Mouse (Mus musculus) thymus, postnatal 14 days (tissue): Measurements from ENCODE around the gene Ppil6.

Experiments used
- DNase-seq: peaks from one replicate; pipeline ENCODE4 v3.0.0; 2021

The Ppil6 gene

DNA sequence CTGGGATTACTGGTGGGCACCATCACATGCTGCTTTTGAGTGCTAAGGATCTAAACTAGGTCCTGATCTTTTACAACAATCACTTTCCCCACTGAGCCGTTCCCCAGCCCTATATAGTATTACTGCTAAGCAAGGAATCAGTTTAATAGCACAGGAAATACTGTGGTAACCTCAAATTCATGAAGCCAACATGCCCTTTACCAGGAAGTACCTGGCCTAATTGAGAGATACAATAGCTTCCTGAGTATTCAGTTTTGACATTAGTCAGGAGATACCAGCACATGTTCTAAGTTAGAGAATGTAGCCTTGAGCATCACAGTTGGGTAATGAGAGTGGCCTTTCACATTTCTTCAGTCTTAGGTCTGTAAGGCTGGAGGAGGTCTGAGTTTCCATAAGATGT lies 46.5 kb downstream of the Ppil6 start:
- DNase-seq = no peak

DNA sequence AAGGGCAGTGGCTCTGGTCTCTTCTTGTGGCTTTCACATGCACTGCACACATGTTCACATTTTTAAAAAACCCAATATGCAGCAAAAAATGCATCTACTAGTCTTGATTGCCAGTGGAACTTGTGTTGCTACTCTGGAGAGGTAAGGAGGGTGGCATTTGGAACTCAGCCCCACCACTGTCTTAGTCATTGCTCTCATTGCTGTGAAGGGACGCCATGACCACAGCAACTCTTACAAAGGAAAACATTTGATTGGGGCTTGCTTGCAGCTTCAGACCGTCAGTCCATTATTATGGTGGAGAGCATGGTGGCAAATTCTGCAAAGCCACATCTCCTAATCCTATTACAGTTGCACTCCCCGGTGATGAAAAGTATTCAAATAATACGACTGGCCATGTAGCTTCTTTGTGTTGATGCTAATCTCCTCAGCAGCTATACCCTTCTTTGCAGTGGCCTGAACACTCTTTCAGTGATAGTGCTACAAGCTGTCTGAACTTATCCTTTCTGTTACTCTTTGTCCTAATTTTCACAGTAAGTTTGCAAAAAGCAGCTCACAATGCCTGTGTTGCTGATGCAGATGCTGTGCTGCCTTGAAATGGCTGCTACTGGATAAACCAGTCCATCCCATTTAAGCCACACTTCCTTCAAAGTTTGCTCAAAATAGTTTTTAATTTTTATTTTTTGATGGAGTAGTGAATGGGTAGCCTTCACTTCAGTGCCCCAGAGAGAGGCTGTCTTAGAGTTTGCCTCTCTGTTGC lies 47.2 kb downstream of the Ppil6 start:
- no peak for DNase-seq

DNA sequence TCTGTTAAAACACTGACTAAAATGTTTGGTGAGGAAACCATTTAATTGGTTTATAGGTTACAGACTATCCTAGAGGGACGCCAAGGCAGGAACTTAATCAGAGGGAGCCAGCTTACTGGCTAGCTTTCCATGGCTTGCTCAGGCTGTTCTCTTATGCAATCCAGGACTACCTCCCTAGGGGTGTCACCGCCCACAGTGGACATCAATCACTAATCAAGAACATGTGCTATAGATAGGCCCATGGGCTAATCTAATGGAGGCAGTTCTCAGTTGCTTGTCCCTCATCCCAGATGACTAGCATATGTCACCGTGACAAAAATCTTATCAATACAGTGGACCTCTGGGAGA lies 47.7 kb downstream of the Ppil6 start:
- DNase-seq = no peak

DNA sequence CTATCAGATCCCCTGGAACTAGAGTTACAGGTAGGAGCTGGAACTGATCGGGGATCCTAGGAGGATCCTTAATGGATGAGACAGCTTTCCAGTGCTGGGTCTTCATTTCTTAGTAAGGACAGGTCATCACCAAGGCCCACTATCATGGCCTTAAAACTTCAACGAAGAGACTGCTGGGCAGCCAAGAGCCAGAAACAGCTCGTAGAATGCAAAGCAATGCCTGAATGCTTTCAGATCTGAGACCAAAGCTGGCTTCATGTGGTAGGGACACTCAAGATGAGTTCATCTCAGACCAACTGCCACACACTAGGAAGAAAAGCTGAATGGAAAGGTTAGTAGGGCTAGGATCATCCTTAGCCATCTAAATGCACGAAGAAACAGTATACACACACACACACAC lies 48.7 kb downstream of the Ppil6 start:
- no peak for DNase-seq

DNA sequence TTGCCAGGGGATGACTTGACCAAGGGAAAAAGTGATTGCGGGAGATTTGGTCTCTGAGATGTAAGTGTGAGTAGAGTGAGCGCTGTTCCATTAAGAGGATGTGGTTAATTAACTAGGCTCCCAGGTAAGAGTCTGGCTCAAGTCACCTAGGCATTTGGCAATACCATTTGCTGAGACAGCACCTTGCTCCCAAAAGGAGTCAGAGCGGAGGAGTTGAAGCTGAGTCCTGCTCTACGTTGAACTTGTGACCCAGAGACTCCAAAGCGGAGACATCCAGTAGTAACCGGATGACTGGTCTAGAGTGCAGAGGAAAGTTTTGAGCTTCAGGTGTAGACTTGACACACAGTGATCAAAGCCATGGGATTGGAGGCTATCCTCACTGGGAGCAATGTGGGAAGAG lies 51.8 kb downstream of the Ppil6 start:
- no peak for DNase-seq

DNA sequence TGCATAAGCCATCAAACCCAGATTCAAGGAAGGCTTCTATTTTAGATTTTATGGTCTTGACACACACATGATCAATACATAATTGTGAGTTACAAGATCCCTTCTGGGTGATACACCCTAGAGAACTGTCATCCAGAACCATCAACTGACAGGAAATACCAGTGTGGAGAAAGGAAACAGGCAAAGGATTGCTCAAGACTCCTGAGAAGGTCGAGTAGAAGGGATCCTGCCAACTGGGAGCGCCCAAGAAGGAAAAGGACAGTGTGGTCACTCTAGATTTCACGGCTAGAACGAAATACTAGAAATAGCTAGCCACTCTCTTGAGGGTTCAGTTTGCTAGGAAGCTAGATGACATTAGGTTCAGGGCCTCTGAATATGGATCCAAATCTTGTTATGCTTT lies 53.2 kb downstream of the Ppil6 start:
- DNase-seq = no peak

DNA sequence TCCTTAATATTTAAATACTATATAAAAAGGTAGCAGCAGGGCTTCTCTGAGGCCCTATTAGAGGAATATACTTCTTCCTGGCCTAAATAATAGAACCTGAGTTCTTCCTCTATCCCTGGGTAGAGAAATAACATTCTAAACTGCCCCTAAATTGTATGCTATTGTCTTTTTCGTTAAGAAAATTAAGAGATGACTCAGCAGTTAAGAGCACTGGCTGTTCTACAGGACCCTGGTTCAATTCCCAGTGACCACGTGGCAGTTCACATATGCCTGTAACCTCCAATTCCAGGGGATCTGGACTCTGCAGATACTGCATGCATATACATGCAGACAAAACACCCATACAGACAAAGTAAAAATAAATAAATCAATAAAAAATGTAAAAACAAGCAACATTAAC lies 53.6 kb downstream of the Ppil6 start:
- DNase-seq = no peak

DNA sequence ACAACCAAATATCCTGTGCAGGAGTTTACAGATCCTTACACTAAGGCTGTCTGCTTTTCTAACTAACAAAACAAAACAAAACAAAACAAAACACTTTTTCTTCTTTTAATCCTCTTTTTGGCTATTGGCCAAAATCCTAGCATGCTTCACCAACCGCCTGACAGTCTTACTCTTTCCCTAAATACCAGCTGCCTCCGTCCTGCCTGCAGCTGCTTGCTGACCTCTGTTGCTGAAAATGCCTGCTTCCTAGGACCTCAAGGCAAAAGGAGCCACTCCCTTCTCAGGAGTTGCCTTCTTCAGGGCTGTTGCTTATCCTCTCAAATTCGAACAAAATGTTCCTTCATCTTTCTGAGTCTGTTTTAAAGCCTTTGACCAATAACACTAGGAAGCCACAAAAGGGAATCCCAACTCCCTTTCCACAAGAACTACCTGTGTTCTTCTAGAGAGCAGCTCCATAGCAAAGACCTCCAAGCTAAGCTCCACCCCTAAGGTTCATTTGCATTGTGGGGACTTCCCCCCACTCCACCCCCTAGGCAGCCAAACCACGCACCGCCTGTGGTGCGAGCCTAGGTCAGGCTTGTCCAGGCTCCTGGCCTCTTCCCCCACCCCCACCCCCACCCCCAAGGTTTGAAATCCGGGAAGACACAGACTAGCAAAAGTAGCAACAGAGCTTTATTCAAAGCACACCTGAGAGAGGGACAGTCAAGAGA lies 54.4 kb downstream of the Ppil6 start:
- DNase-seq = no peak

DNA sequence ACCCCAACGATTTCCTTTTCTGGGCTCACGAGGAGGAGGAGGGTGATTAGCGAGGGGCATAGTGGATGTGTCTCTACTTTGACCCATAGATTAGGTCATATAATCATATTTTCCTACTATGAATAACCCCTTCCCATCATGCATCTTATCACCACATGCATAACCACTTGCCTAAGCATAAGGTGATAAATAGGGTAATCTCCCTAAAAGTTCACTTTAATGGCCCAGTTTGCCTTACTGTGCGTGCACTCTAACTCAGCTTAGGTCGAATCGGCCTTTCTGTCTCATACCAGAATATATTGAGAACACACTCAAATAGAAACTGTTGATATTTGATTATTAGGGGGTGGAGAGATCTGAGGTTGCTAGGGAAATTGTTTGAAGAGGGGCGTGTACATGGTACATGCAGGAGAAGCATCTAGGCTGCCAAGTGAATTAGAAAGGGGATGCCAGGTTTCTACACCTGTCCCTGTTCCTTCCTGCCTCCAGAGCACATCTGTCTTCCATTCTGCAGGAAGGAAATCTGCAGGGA lies 55.1 kb downstream of the Ppil6 start:
- no peak for DNase-seq

DNA sequence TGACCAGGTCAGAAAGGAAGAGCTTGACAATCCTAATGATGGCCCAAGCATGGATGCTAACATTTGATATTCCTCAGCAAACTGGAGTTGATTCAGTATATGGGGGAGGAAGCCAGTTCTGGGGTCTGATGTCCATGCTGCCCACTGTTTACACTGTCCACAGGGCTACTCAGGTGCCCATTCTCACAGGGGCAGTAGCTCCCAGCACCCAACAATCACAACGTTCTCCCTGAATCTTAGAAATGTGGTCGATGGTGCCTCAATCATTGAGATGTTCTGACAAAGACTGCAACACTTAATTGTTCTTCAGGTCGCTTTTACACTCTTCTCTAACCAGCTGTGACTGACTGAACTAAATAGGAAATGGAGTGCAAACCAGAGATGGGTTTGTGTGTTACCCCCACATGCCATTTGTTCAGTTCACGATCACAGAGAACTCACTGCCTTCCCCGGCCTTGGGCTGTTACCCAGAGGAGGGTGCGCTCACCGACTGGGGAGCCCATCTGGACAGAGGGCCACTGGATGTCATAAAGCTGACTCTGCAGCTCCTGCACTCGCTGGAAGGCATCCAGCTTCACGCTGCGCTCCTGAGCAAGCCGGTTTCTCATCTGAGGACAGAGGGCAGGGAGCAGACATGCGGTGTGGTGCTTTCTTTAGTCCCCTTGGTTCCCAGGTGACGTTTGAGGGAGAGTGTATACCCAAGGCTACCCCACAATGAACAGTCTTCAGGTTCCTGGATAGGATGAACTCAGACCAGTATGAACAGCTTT lies 56.3 kb downstream of the Ppil6 start:
- no peak for DNase-seq

DNA sequence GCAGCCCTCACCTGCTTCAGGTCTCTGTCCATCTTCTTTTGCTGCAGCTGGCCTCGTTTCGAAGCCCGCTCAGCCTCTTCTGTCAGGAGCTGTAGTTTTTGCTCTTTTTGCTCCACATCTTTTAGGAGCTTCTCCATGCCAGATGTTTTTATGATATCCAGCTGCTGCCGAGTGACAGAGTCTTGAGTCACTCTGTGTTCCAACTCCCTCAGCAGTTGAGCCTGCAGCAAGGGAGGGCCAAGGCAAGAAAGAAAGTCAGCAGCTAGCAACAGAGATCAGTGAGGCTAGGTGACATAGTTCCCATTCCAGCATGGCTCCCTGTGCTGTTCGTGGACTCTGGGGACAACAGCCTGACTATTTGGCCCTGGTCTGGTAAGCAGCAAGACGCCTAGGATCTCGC lies 60.5 kb downstream of the Ppil6 start:
- no peak for DNase-seq

DNA sequence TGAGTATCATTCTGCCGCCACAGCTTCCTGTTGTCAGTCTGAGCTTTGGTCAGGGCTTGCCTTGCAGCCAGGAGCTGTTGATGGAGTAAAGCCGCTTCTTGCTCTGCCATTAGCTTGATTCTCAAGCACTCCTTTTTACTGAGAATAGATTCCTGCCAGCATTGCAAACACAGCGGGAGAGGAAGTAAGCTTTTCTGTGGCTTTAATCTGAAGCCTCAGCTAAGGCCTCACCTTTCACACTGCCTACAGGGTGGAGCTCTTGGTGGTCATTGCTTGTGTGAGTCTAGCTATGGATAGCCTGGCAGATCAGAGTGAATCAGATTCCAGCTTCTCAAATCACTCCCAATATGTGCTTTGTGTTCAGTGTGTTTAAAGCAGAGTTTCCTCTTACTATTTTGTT lies 62.1 kb downstream of the Ppil6 start:
- peak; percentile 33 for DNase-seq

DNA sequence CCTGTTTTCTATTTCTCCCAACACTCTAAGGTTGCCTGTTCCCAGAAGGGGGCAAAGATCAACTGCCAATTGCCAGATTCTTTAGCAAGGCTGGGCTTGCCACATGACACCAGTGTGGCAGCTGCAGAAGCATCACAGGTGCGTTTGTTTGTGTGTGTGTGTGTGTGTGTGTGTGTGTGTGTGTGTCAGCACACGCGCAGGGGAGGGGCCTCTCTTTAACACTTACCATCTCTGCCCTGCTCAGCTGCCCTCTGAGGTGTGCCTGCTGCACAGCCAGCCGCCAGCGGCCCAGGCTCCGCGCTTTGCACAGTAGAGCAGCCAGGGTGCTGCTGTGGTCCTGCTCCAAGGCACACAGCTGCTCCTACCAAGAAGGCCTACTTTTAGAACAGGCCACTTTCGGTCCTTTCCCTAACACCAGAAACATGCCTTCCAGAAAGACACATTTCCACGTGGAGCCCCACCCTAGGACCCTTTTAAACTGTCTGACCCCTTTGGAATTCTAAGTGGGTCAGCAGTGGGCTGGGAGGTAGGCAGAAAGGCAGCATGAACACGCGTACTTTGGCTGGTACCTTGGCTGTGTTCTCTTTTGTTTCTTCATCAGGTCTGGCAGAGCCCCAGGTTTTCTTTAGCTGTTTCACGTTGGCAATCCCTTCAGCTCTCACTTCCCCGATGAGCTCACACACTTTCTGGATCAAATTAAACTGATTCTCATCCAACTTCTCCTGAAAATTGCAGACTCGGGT lies 62.8 kb downstream of the Ppil6 start:
- DNase-seq = peak; percentile 92

DNA sequence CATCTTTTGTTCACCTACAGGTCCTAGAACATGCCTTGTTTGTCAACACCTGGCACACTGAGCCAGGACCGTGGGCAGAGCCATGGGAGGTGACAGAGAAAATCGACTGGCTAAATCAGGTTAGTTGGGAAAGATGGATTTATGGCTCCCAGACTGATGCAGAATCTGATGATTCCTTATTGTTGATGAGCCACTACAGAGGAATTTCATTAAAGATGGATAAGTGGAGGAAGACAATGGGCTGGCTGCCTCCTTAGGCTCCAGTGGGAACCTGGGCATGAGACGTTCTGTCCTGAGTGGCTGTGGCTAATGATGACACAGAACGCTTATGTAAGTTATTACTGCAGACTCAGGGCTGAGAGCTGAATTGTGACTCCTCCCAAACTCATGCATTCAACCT lies 63.5 kb downstream of the Ppil6 start:
- no peak for DNase-seq

DNA sequence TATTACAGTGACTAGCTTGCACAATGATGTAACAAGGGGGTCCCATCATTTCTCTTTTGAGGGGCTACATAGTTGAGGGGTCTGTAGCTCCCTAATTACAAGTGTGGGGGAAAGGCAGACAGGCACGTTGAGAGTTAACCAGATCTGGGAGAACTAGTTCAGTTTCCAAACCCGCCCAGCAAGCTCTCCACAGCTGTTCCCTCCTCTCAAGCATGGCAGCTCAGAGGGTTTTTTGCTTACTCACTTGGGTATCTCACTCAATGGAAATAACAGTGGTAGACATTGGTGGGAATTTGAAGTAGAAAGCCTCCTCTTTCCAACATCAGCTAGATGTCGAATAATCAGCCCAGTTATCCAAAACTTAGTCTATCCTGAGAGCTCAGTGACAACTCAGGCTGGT lies 64.8 kb downstream of the Ppil6 start:
- DNase-seq = no peak

DNA sequence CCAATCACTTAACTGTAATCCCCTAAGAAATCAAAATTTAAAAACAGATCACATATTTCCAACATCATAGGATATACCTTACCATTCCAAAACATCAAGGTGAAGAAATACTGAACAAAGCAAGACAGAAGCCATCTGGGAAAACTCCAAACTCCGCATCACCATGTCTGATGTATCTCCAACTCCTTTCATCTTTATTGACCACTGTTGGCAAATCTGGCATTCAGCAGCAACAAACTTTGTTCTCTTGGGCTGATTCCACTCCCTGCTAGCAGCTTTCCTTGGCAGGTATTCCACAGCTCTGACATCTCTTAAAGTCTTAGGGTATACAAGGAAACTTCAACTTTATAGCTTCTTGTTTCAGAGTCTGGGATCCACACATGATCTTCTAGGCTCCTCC lies 68.2 kb downstream of the Ppil6 start:
- no peak for DNase-seq

DNA sequence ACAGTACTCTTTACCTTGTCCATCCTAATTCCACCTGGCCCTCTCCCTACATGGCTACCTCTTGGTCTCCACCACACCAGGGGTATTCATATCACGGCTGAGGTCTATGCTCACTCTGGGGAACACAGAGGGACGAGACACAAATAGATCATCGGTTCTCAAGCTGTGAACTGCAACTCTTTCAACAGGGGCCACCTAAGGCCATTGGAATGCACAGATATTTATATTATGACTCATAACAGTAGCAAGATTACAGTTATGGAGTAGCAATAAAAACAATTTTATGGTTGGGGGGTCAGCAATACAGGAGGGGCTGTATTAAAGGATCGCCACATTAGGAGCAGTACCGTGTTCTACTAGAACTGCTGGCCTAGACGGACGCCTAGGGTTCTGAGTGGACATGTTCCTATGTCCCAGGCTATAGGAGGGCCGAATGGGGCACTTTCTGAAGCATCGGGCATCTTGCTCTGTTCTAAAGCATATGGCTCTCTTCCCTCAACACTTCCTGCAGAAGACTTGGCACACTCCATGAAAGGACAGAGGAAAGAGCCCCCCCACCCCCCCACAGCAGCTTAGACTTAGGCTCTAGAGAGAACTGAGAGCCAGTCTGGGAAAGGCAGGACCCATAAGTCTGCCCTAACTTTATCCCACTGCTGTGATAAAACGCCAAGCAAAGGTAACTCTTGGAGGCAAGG lies 71.6 kb downstream of the Ppil6 start:
- DNase-seq = no peak
